Mouse (Mus musculus) heart, adult 2 months (tissue): Measurements from ENCODE around the gene Cyp4x1. TPM values are rescaled to one million over a fixed set of nuclear protein-coding genes. Genes with fewer than 3 reads are reported as not detected.
A peak's percentile ranks its signal among the peaks of the same experiment; 100 is the strongest.

Experiments used
- DNase-seq, 2 experiments: peaks; one replicate each; pipeline ENCODE4 v3.0.0; 2021
- H3K27ac ChIP-seq: fragments of 200-600 bp; 2 replicates; pipeline ENCODE4 v1.8.1; 2022
- H3K27me3 ChIP-seq: fragments of 200-500 bp; 2 replicates; pipeline ENCODE4 v1.6.1; 2012; ENCODE audit warnings: mild to moderate bottlenecking, low read length, inconsistent platforms, mixed read lengths; ENCODE audit not compliant: control insufficient read depth, insufficient read depth
- H3K36me3 ChIP-seq: fragments of 200-500 bp; 2 replicates; pipeline ENCODE4 v1.6.1; 2012; ENCODE audit warnings: low read length, inconsistent platforms; ENCODE audit not compliant: control insufficient read depth, insufficient read depth
- H3K4me1 ChIP-seq: fragments of 200-500 bp; 2 replicates; pipeline ENCODE4 v1.6.1; 2011; ENCODE audit warnings: low read length; ENCODE audit not compliant: control insufficient read depth, insufficient read depth
- H3K4me3 ChIP-seq: fragments of 200-600 bp; 2 replicates; pipeline ENCODE4 v1.8.1; 2022
- H3K79me2 ChIP-seq: fragments of 200-500 bp; replicated peaks from 2 replicates; pipeline ENCODE4 v1.6.1; 2012; ENCODE audit warnings: mild to moderate bottlenecking, inconsistent platforms, low read length, moderate library complexity, mixed read lengths; ENCODE audit not compliant: control insufficient read depth, insufficient read depth
- H3K9ac ChIP-seq: fragments of 200-500 bp; 2 replicates; pipeline ENCODE4 v1.6.1; 2012; ENCODE audit warnings: low read depth, mild to moderate bottlenecking, control low read depth, inconsistent platforms, low read length, mixed read lengths
- CTCF ChIP-seq: fragments of 200-600 bp; IDR thresholded peaks from 2 replicates; pipeline ENCODE4 v1.8.1; 2022; ENCODE audit warnings: antibody characterized with exemption, mild to moderate bottlenecking, moderate library complexity
- EP300 ChIP-seq: fragments of 200-500 bp; IDR thresholded peaks from 2 replicates; pipeline ENCODE4 v1.6.1; 2011; ENCODE audit warnings: low read depth, low read length, control low read depth; ENCODE audit not compliant: insufficient read depth
- POLR2A ChIP-seq: fragments of 200-500 bp; IDR thresholded peaks from 2 replicates; pipeline ENCODE4 v1.6.1; 2011; ENCODE audit warnings: mild to moderate bottlenecking, low read depth, low read length, control low read depth; ENCODE audit not compliant: insufficient read depth
- WGBS: fragments of 180-500 bp; shearing (Covaris S2); methylation state at CpG from one replicate; pipeline ENCODE4 v1.1.7; 2018; 5-methylcytosine and 5-hydroxymethylcytosine counted together
- intact Hi-C: fragments of 180-260 bp; cut with DNase I; formaldehyde crosslinking; loops from one replicate; pipeline ENCODE4 v1.15.1; 2025
- polyA plus RNA-seq: library from polyadenylated mRNA; depleted of rRNA; stranded (reverse); fragments of >200 nt; gene quantifications from 2 replicates; pipeline ENCODE4 v1.2.3, GENCODE M21; 2012
- total RNA-seq, 2 experiments: library from RNA; stranded (reverse); gene quantifications; 2 replicates each; pipeline ENCODE4 v1.2.3; 2021

Cyp4x1 gene
- total and polyA plus RNA-seq, 3 experiments, result not detected

GRCm38 (mm10) chr4:115078892-115079820 is 54.9 kb downstream of the Cyp4x1 start:
- Histone ChIP-seq H3K79me2 (no peaks in the 10 kb centered on the region), H3K27ac (no peak overlapping the region; the same call in 1 of the 2 replicates), H3K9ac (no peak overlapping the region), H3K27me3 (no peaks in the 10 kb centered on the region), H3K4me1 (peaks cover 20% of the 10 kb centered on the region), H3K36me3 (no peaks in the 10 kb centered on the region), H3K4me3 (no peak overlapping the region)
- TF ChIP-seq EP300 (no peak), POLR2A (no peak), CTCF (no peak)
- intact Hi-C loops, result no loop called here
- peak; percentile 35 to 46 for DNase-seq
- 46% methylated on average over 10 of the region's 10 CpGs for WGBS

- WGBS, result 28% methylated on average over 3 of the region's 3 CpGs
- DNase-seq, result peak; percentile 48 to 58
Observed at GRCm38 (mm10) chr4:115075204-115075915, 58.7 kb downstream of the Cyp4x1 start.

GRCm38 (mm10) chr4:115074789-115075188 is 59.3 kb downstream of the Cyp4x1 start:
- 77% methylated on average over 1 of the region's 1 CpGs for WGBS
- Histone ChIP-seq H3K36me3 (no peaks in the 10 kb centered on the region), H3K4me3 (no peak overlapping the region), H3K4me1 (peaks cover 23% of the 10 kb centered on the region), H3K79me2 (no peaks in the 10 kb centered on the region), H3K27me3 (no peaks in the 10 kb centered on the region), H3K9ac (no peak overlapping the region), H3K27ac (peak overlapping the region; percentile 78)
- intact Hi-C loops, result loop anchor here (2.0 kb wide), 1 partner anchor 16 kb away; no protein-coding TSS in a partner anchor
- DNase-seq, result no peak
- TF ChIP-seq EP300, result no peak
- no peak for TF ChIP-seq POLR2A
- TF ChIP-seq CTCF, result no peak

More at GRCm38 (mm10) chr4:115075204-115075915, 58.7 kb downstream of the Cyp4x1 start:
- H3K27me3 ChIP-seq, result no peaks in the 10 kb centered on the region
- no peaks in the 10 kb centered on the region for H3K36me3 ChIP-seq
- no peak overlapping the region for H3K4me3 ChIP-seq
- H3K4me1 ChIP-seq, result peaks cover 23% of the 10 kb centered on the region
- peak; percentile 56 for TF ChIP-seq POLR2A
- peak; percentile 57; the same call in 1 of the 2 replicates for TF ChIP-seq EP300
- no peak for TF ChIP-seq CTCF
- H3K79me2 ChIP-seq, result no peaks in the 10 kb centered on the region
- intact Hi-C loops, result loop anchor here (2.0 kb wide), 1 partner anchor 17 kb away; no protein-coding TSS in a partner anchor
- H3K9ac ChIP-seq, result peak overlapping the region; percentile 7; the same call in 1 of the 2 replicates
- peak overlapping the region; percentile 78 for H3K27ac ChIP-seq

- 22% methylated on average over 1 of the region's 1 CpGs for WGBS
- DNase-seq, result no peak
- peaks cover 18% of the 10 kb centered on the region for H3K4me1 ChIP-seq
- H3K27ac ChIP-seq, result no peak overlapping the region
- no peak overlapping the region for H3K9ac ChIP-seq
- no peaks in the 10 kb centered on the region for H3K79me2 ChIP-seq
- TF ChIP-seq EP300, result no peak
- TF ChIP-seq CTCF, result peak; percentile 47
- TF ChIP-seq POLR2A, result no peak
- no peak overlapping the region for H3K4me3 ChIP-seq
- intact Hi-C loops, result no loop called here
- H3K36me3 ChIP-seq, result no peaks in the 10 kb centered on the region
- no peaks in the 10 kb centered on the region for H3K27me3 ChIP-seq
Observed at GRCm38 (mm10) chr4:115071668-115072067, 62.4 kb downstream of the Cyp4x1 start.

GRCm38 (mm10) chr4:115063518-115064239 is 70.4 kb downstream of the Cyp4x1 start:
- DNase-seq, result no peak
- WGBS, result 15% methylated on average over 31 of the region's 31 CpGs
- H3K36me3 ChIP-seq, result no peaks in the 10 kb centered on the region
- peaks cover 3% of the 10 kb centered on the region; the same call in 1 of the 2 replicates for H3K27me3 ChIP-seq
- no peaks in the 10 kb centered on the region for H3K79me2 ChIP-seq
- peak overlapping the region; percentile 55 for H3K9ac ChIP-seq
- intact Hi-C loops, result no loop called here
- H3K4me3 ChIP-seq, result peak overlapping the region; percentile 47
- peak overlapping the region; percentile 48 for H3K27ac ChIP-seq
- TF ChIP-seq CTCF (no peak), POLR2A (no peak), EP300 (no peak)
- peaks cover 2% of the 10 kb centered on the region; the same call in 1 of the 2 replicates for H3K4me1 ChIP-seq
